Mouse (Mus musculus): ENCODE measurements around the gene Sec22b. TPM values are rescaled to one million over a fixed set of nuclear protein-coding genes. Genes with fewer than 3 reads are reported as not detected.
A peak's percentile ranks its signal among the peaks of the same experiment; 100 is the strongest.

Gene Sec22b
- 29.1 and 44.4 TPM in 2 replicates for total RNA-seq (2012; rRNA removed)

GRCm38 (mm10) chr3:97900516-97901490, at the start of gene Sec22b:
TSS of gene Sec22b (plus strand) at chr3:97901190.
- peak within 1 kb of the TSS; percentile 65; the same call in 1 of the 2 replicates for H3K27ac ChIP-seq (ENCODE audit: insufficient read depth, low read depth, low read length, poor library complexity, severe bottlenecking)

GRCm38 (mm10) chr3:97851803-97852202, 49.2 kb upstream of the Sec22b start:
- H3K4me1 ChIP-seq (ENCODE audit: control insufficient read depth in 2 of 2, insufficient read depth in 2 of 2, low read length in 2 of 2, poor library complexity in 1 of 2), result no peaks in the 10 kb centered on the region
- TF ChIP-seq CHD2 (IDR thresholded peaks at IDR 0.05; ENCODE audit: low read depth, low read length) (no peak), HCFC1 (IDR thresholded peaks at IDR 0.05; ENCODE audit: borderline replicate concordance, insufficient read depth, low read length) (no peak), ZC3H11A (IDR thresholded peaks at IDR 0.05; ENCODE audit: borderline replicate concordance, low read depth, low read length) (no peak), ZNF384 (IDR thresholded peaks at IDR 0.05; ENCODE audit: low read depth, low read length) (no peak), MAFK (IDR thresholded peaks at IDR 0.05; ENCODE audit: insufficient read depth, low read depth, low read length) (no peak)
- no peak overlapping the region for H3K9ac ChIP-seq (ENCODE audit: insufficient read depth, low read depth, low read length, poor library complexity, severe bottlenecking)
- no peak overlapping the region for H3K27ac ChIP-seq (ENCODE audit: insufficient read depth, low read depth, low read length, poor library complexity, severe bottlenecking)
- no peaks in the 10 kb centered on the region for H3K36me3 ChIP-seq (ENCODE audit: control insufficient read depth, insufficient read depth, low read length, poor library complexity, severe bottlenecking)
- H3K9me3 ChIP-seq (ENCODE audit: control insufficient read depth, insufficient read depth, low read depth, low read length), result no peaks in the 10 kb centered on the region
- no peak overlapping the region for H3K4me3 ChIP-seq (ENCODE audit: insufficient read depth in 1 of 2, low read depth in 1 of 2, low read length in 2 of 2, poor library complexity in 1 of 2, severe bottlenecking in 1 of 2)
- DNase-seq (ENCODE audit: low read depth, low spot score), result no peak
- in situ Hi-C loops (cut with MboI; ENCODE audit: low sequenced_read_pairs in 2 of 2, unreplicated experiment in 2 of 2), result no loop called here

More at GRCm38 (mm10) chr3:97900516-97901490, at the start of gene Sec22b:
- Histone ChIP-seq H3K4me3 (ENCODE audit: insufficient read depth in 1 of 2, low read depth in 1 of 2, low read length in 2 of 2, poor library complexity in 1 of 2, severe bottlenecking in 1 of 2) (peak within 1 kb of the TSS; percentile 92 to 97), H3K4me1 (ENCODE audit: control insufficient read depth in 2 of 2, insufficient read depth in 2 of 2, low read length in 2 of 2, poor library complexity in 1 of 2) (peaks cover 0 to 5% of the 10 kb centered on the region in 2 experiments; a peak in 1 of 4 replicates), H3K9me3 (ENCODE audit: control insufficient read depth, insufficient read depth, low read depth, low read length) (no peaks in the 10 kb centered on the region), H3K9ac (ENCODE audit: insufficient read depth, low read depth, low read length, poor library complexity, severe bottlenecking) (peak within 1 kb of the TSS; percentile 99), H3K36me3 (ENCODE audit: control insufficient read depth, insufficient read depth, low read length, poor library complexity, severe bottlenecking) (no peaks in the 10 kb centered on the region)
- peak; percentile 93 for DNase-seq (ENCODE audit: low read depth, low spot score)
- in situ Hi-C loops (cut with MboI; ENCODE audit: low sequenced_read_pairs in 2 of 2, unreplicated experiment in 2 of 2), result no loop called here
- no peak for TF ChIP-seq ZNF384 (IDR thresholded peaks at IDR 0.05; ENCODE audit: low read depth, low read length)
- no peak for TF ChIP-seq ZC3H11A (IDR thresholded peaks at IDR 0.05; ENCODE audit: borderline replicate concordance, low read depth, low read length)
- TF ChIP-seq HCFC1 (IDR thresholded peaks at IDR 0.05; ENCODE audit: borderline replicate concordance, insufficient read depth, low read length), result peak; percentile 86
- TF ChIP-seq MAFK (IDR thresholded peaks at IDR 0.05; ENCODE audit: insufficient read depth, low read depth, low read length), result no peak
- peak; percentile 60; the same call in 1 of the 2 replicates for TF ChIP-seq CHD2 (IDR thresholded peaks at IDR 0.05; ENCODE audit: low read depth, low read length)

GRCm38 (mm10) chr3:97854575-97855384, 46.2 kb upstream of the Sec22b start:
- no peak for TF ChIP-seq ZNF384 (IDR thresholded peaks at IDR 0.05; ENCODE audit: low read depth, low read length)
- TF ChIP-seq ZC3H11A (IDR thresholded peaks at IDR 0.05; ENCODE audit: borderline replicate concordance, low read depth, low read length), result no peak
- TF ChIP-seq HCFC1 (IDR thresholded peaks at IDR 0.05; ENCODE audit: borderline replicate concordance, insufficient read depth, low read length), result no peak
- Histone ChIP-seq H3K36me3 (ENCODE audit: control insufficient read depth, insufficient read depth, low read length, poor library complexity, severe bottlenecking) (no peaks in the 10 kb centered on the region), H3K9ac (ENCODE audit: insufficient read depth, low read depth, low read length, poor library complexity, severe bottlenecking) (no peak overlapping the region), H3K9me3 (ENCODE audit: control insufficient read depth, insufficient read depth, low read depth, low read length) (no peaks in the 10 kb centered on the region), H3K4me1 (ENCODE audit: control insufficient read depth in 2 of 2, insufficient read depth in 2 of 2, low read length in 2 of 2, poor library complexity in 1 of 2) (no peaks in the 10 kb centered on the region), H3K4me3 (ENCODE audit: insufficient read depth in 1 of 2, low read depth in 1 of 2, low read length in 2 of 2, poor library complexity in 1 of 2, severe bottlenecking in 1 of 2) (no peak overlapping the region), H3K27ac (ENCODE audit: insufficient read depth, low read depth, low read length, poor library complexity, severe bottlenecking) (no peak overlapping the region)
- in situ Hi-C loops (cut with MboI; ENCODE audit: low sequenced_read_pairs in 2 of 2, unreplicated experiment in 2 of 2), result no loop called here
- no peak for DNase-seq (ENCODE audit: low read depth, low spot score)

- Histone ChIP-seq H3K27ac (ENCODE audit: insufficient read depth, low read depth, low read length, poor library complexity, severe bottlenecking) (no peak overlapping the region), H3K4me1 (ENCODE audit: control insufficient read depth in 2 of 2, insufficient read depth in 2 of 2, low read length in 2 of 2, poor library complexity in 1 of 2) (no peaks in the 10 kb centered on the region), H3K9me3 (ENCODE audit: control insufficient read depth, insufficient read depth, low read depth, low read length) (no peaks in the 10 kb centered on the region), H3K4me3 (ENCODE audit: insufficient read depth in 1 of 2, low read depth in 1 of 2, low read length in 2 of 2, poor library complexity in 1 of 2, severe bottlenecking in 1 of 2) (no peak overlapping the region), H3K36me3 (ENCODE audit: control insufficient read depth, insufficient read depth, low read length, poor library complexity, severe bottlenecking) (no peaks in the 10 kb centered on the region), H3K9ac (ENCODE audit: insufficient read depth, low read depth, low read length, poor library complexity, severe bottlenecking) (no peak overlapping the region)
- TF ChIP-seq ZC3H11A (IDR thresholded peaks at IDR 0.05; ENCODE audit: borderline replicate concordance, low read depth, low read length) (no peak), ZNF384 (IDR thresholded peaks at IDR 0.05; ENCODE audit: low read depth, low read length) (no peak), HCFC1 (IDR thresholded peaks at IDR 0.05; ENCODE audit: borderline replicate concordance, insufficient read depth, low read length) (no peak), MAFK (IDR thresholded peaks at IDR 0.05; ENCODE audit: insufficient read depth, low read depth, low read length) (no peak), CHD2 (IDR thresholded peaks at IDR 0.05; ENCODE audit: low read depth, low read length) (no peak)
- no peak for DNase-seq (ENCODE audit: low read depth, low spot score)
- in situ Hi-C loops (cut with MboI; ENCODE audit: low sequenced_read_pairs in 2 of 2, unreplicated experiment in 2 of 2), result no loop called here
Measured at GRCm38 (mm10) chr3:97859400-97859799, 41.6 kb upstream of the Sec22b start.

Measured in ES-E14 (cell line).